10 mouse cellular contexts compared by ENCODE assay signal in the genomic region with DNA sequence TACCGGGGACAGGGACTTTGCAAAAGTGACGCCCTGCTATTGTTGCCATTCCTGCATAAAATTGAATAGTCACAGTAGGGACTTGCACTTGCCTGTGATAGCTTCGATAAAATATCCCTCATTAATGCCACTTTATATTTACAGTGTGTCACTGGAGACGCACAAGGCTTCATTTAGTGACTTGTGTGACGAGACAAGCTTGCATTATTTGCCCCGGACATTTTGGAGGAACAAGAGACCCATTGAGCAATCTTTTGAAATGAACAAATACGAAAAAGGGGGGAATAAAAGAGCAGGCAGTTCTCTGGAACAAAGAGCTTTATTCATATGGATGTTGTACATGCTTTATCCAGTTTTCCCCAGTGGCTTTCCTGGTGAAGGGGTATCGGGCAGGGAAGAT. TPM values are rescaled to one million over a fixed set of nuclear protein-coding genes. Genes with fewer than 3 reads are reported as not detected.
DNase-seq lines count a peak whose midpoint lies in the region; ATAC-seq lines count a peak whose summit lies in the region.
"Had no signal": no experiment of that assay in that cellular context is flagged by ENCODE, and none has a peak within 500 bp of the region (broad histone marks: within the 10 kb centered on the region; RNA-seq: fewer than 3 reads in every experiment).

No protein-coding gene starts in this region.

- peak overlapping the region; percentile 0; the same call in 1 of the 2 replicates for H3K9ac ChIP-seq in hindbrain, embryonic 11.5 days (ENCODE audit: low read depth, low read length)
- peak overlapping the region; percentile 74; the same call in 1 of the 2 replicates for H3K9ac ChIP-seq in midbrain, embryonic 15.5 days

- no peaks in the 10 kb centered on the region for H3K27me3 ChIP-seq in hindbrain, embryonic 11.5 days (ENCODE audit: control insufficient read depth, insufficient read depth, low read length)
- H3K27me3 ChIP-seq in midbrain, embryonic 15.5 days (replicated peaks): no peaks in the 10 kb centered on the region

- no peak for ATAC-seq in hindbrain, embryonic 11.5 days (ENCODE audit: low FRiP score)
- no peak for ATAC-seq in midbrain, embryonic 15.5 days (replicated peaks)

- H3K4me3 ChIP-seq in hindbrain, embryonic 11.5 days (ENCODE audit: low read depth, low read length): peak overlapping the region; percentile 86; the same call in 1 of the 2 replicates
- H3K4me3 ChIP-seq in midbrain, embryonic 15.5 days: peak overlapping the region; percentile 69

- peaks cover 2% of the 10 kb centered on the region; the same call in 1 of the 2 replicates for H3K4me1 ChIP-seq in hindbrain, embryonic 11.5 days (replicated peaks; ENCODE audit: control insufficient read depth, insufficient read depth, low read length)
- peaks cover 28% of the 10 kb centered on the region for H3K4me1 ChIP-seq in midbrain, embryonic 15.5 days

- peak overlapping the region; percentile 88 for H3K4me2 ChIP-seq in hindbrain, embryonic 11.5 days (replicated peaks; ENCODE audit: low read depth, low read length)
- peak overlapping the region; percentile 87 for H3K4me2 ChIP-seq in midbrain, embryonic 15.5 days

- 11% methylated on average over 8 of the region's 8 CpGs for WGBS in hindbrain, embryonic 11.5 days
- WGBS in midbrain, embryonic 15.5 days: 7% methylated on average over 8 of the region's 8 CpGs

- no peaks in the 10 kb centered on the region for H3K9me3 ChIP-seq in hindbrain, embryonic 11.5 days (ENCODE audit: control insufficient read depth, low read length)
- no peaks in the 10 kb centered on the region for H3K9me3 ChIP-seq in midbrain, embryonic 15.5 days

- H3K36me3 ChIP-seq in hindbrain, embryonic 11.5 days (ENCODE audit: control insufficient read depth, insufficient read depth, low read length): no peaks in the 10 kb centered on the region
- no peaks in the 10 kb centered on the region for H3K36me3 ChIP-seq in midbrain, embryonic 15.5 days (replicated peaks)

- H3K27ac ChIP-seq in hindbrain, embryonic 11.5 days (ENCODE audit: low read depth, low read length): no peak overlapping the region
- H3K27ac ChIP-seq in midbrain, embryonic 15.5 days: no peak overlapping the region
- H3K27ac ChIP-seq: kidney, postnatal 0 days had no signal

- peak; percentile 46 for DNase-seq in ZHBTc4 (ENCODE audit: low read depth, low spot score)
- DNase-seq in embryo, embryonic 11 days: peak; percentile 28
- DNase-seq in hindbrain, embryonic 11.5 days (ENCODE audit: low spot score): no peak
- DNase-seq in adrenal gland, adult 2 months: no peak
- no peak for DNase-seq in frontal cortex, adult 2 months (ENCODE audit: extremely low spot score in 1 of 2, low spot score in 1 of 2)
- DNase-seq in cerebellum, postnatal 25 days: no peak
- DNase-seq: heart, adult 18-20 months; right cerebral cortex, postnatal 25 days had no signal

RNA-seq across cellular contexts. Expression of a gene that starts 3.5 kb away (rescaled TPM):
- polyA plus RNA-seq in hindbrain, embryonic 11.5 days (2014; fragmentation: Nextera tagmentation; extraction: Ambion mirVana): 150 and 160 TPM in 2 replicates
- polyA plus RNA-seq in midbrain, embryonic 15.5 days (2015; fragmentation: Nextera tagmentation; extraction: Ambion mirVana): 263 and 275 TPM in 2 replicates
- 10 to 100 TPM; 33.5 to 47.7 TPM for total RNA-seq in adrenal gland, adult 2 months (2021)
- 6.6 and 7.3 TPM in 2 replicates for polyA plus RNA-seq in adrenal gland, adult 2 months (2012; rRNA removed)
- polyA plus RNA-seq in frontal cortex, adult 2 months (2012; rRNA removed): 77.3 and 94.6 TPM in 2 replicates

Comparison
In these comparisons a context has a peak if more than half of its experiments do, and no peak if none do; other contexts are left out.
1. DNase-seq: peak in ZHBTc4 (single experiment) and embryo, embryonic 11 days (single experiment); none in hindbrain, embryonic 11.5 days (single experiment), adrenal gland, adult 2 months (single experiment), frontal cortex, adult 2 months (0 of 2) and cerebellum, postnatal 25 days (0 of 2).